Mouse (Mus musculus): ENCODE results near the gene Ndufaf3. TPM values are rescaled to one million over a fixed set of nuclear protein-coding genes. Genes with fewer than 3 reads are reported as not detected.
A peak's percentile ranks its signal among the peaks of the same experiment; 100 is the strongest.

Gene Ndufaf3
- total and polyA plus RNA-seq, 2 experiments from 2014 or later: 56.9 to 93.8 TPM

GRCm38 (mm10) chr9:108517253-108517930 is 49.8 kb downstream of the Ndufaf3 start:
- H3K4me1 ChIP-seq (ENCODE audit: insufficient read depth, low read length): peaks cover 15% of the 10 kb centered on the region; the same call in 1 of the 2 replicates
- DNase-seq (ENCODE audit: low spot score) (peak; percentile 92), ATAC-seq (ENCODE audit: low FRiP score) (peak; percentile 76)
- H3K4me3 ChIP-seq (ENCODE audit: low read depth, low read length): peak overlapping the region; percentile 93
- WGBS: 2% methylated on average over 68 of the region's 95 CpGs
- H3K9me3 ChIP-seq (ENCODE audit: low read length): no peaks in the 10 kb centered on the region
- peak overlapping the region; percentile 86 for H3K9ac ChIP-seq (replicated peaks; ENCODE audit: low read length, poor library complexity, severe bottlenecking)
- no peak for TF ChIP-seq CTCF (IDR thresholded peaks at IDR 0.05)
- peak overlapping the region; percentile 66 for H3K4me2 ChIP-seq (ENCODE audit: low read depth, low read length, poor library complexity, severe bottlenecking)
- H3K27me3 ChIP-seq (ENCODE audit: insufficient read depth, low read length): no peaks in the 10 kb centered on the region
- H3K36me3 ChIP-seq (ENCODE audit: insufficient read depth, low read length): peaks cover 24% of the 10 kb centered on the region
- peak overlapping the region; percentile 99 for H3K27ac ChIP-seq (ENCODE audit: low read depth, low read length)

- Histone ChIP-seq H3K4me3 (ENCODE audit: low read depth, low read length) (peak within 1 kb of the TSS; percentile 93), H3K4me1 (ENCODE audit: insufficient read depth, low read length) (peaks cover 15% of the 10 kb centered on the region; the same call in 1 of the 2 replicates), H3K27me3 (ENCODE audit: insufficient read depth, low read length) (no peaks in the 10 kb centered on the region), H3K4me2 (ENCODE audit: low read depth, low read length, poor library complexity, severe bottlenecking) (peak within 1 kb of the TSS; percentile 66), H3K9me3 (ENCODE audit: low read length) (no peaks in the 10 kb centered on the region), H3K27ac (ENCODE audit: low read depth, low read length) (peak within 1 kb of the TSS; percentile 99), H3K9ac (replicated peaks; ENCODE audit: low read length, poor library complexity, severe bottlenecking) (peak within 1 kb of the TSS; percentile 86), H3K36me3 (ENCODE audit: insufficient read depth, low read length) (peaks cover 32% of the 10 kb centered on the region)
- ATAC-seq (ENCODE audit: low FRiP score): peak; percentile 95
- peak; percentile 99 for DNase-seq (ENCODE audit: low spot score)
- under 1% methylated on average over 49 of the region's 55 CpGs for WGBS
- TF ChIP-seq CTCF (IDR thresholded peaks at IDR 0.05): peak; percentile 31
Measured at GRCm38 (mm10) chr9:108516380-108517251, 50.6 kb downstream of the Ndufaf3 start, which contains the start of gene Qrich1. Qrich1 (plus strand) TSS chr9:108516806.

MicroRNA genes within 50 kb of the gene (microRNA counts, 519-probe panel; counts per million panel counts)
- 3,794 counts per million, percentile 79 among the panel's probes with 10 or more counts for microRNA mmu-miR-191
- 2,067 counts per million, percentile 65 among the panel's probes with 10 or more counts for microRNA mmu-miR-425

Small RNAs within 50 kb of the gene (microRNA-seq; reads per million reads assigned to microRNA genes)
- gene Gm24083 (ENCODE audit: borderline number of aligned reads) (not detected), gene Mir191 (ENCODE audit: borderline number of aligned reads) (not detected), gene Mir425 (ENCODE audit: borderline number of aligned reads) (1,230 reads per million, percentile 77 among the genes with 10 or more reads in this experiment)

Other genes starting within 250 kb of the Ndufaf3 start
- gene Gpx1, start 228.5 kb downstream of the Ndufaf3 start, total RNA-seq (2014; rRNA removed): 225 and 226 TPM in 2 replicates
- gene Gpx1, start 228.5 kb downstream of the Ndufaf3 start, polyA plus RNA-seq (2015; fragmentation: Nextera tagmentation; extraction: Ambion mirVana): 430 and 447 TPM in 2 replicates
- gene Usp4, start 219.6 kb downstream of the Ndufaf3 start, total RNA-seq (2014; rRNA removed): 114 and 132 TPM in 2 replicates
- gene Usp4, start 219.6 kb downstream of the Ndufaf3 start, polyA plus RNA-seq (2015; fragmentation: Nextera tagmentation; extraction: Ambion mirVana): 102 and 106 TPM in 2 replicates
- gene 1700102P08Rik, start 174.6 kb downstream of the Ndufaf3 start, total RNA-seq (2014; rRNA removed): 2.1 and 3.0 TPM in 2 replicates
- 0.99 and 1.4 TPM in 2 replicates for gene 1700102P08Rik, start 174.6 kb downstream of the Ndufaf3 start, polyA plus RNA-seq (2015; fragmentation: Nextera tagmentation; extraction: Ambion mirVana)
- 1.5 and 2.0 TPM in 2 replicates for gene Ccdc36, start 138.9 kb downstream of the Ndufaf3 start, total RNA-seq (2014; rRNA removed)
- 1.9 TPM in 2 replicates for gene Ccdc36, start 138.9 kb downstream of the Ndufaf3 start, polyA plus RNA-seq (2015; fragmentation: Nextera tagmentation; extraction: Ambion mirVana)
- not detected in 2 replicates for gene BC048562, start 131.0 kb downstream of the Ndufaf3 start, total RNA-seq (2014; rRNA removed)
- gene BC048562, start 131.0 kb downstream of the Ndufaf3 start, polyA plus RNA-seq (2015; fragmentation: Nextera tagmentation; extraction: Ambion mirVana): not detected in 2 replicates
- gene Ccdc71, start 106.9 kb downstream of the Ndufaf3 start, total RNA-seq (2014; rRNA removed): 37.3 and 39.8 TPM in 2 replicates
- gene Ccdc71, start 106.9 kb downstream of the Ndufaf3 start, polyA plus RNA-seq (2015; fragmentation: Nextera tagmentation; extraction: Ambion mirVana): 56.8 and 61.2 TPM in 2 replicates
- gene Klhdc8b, start 105.9 kb downstream of the Ndufaf3 start, total RNA-seq (2014; rRNA removed): 82.4 and 86.3 TPM in 2 replicates
- gene Klhdc8b, start 105.9 kb downstream of the Ndufaf3 start, polyA plus RNA-seq (2015; fragmentation: Nextera tagmentation; extraction: Ambion mirVana): 56.1 and 59.2 TPM in 2 replicates
- 56.5 and 169 TPM in 2 replicates for gene Lamb2, start 87.7 kb downstream of the Ndufaf3 start, total RNA-seq (2014; rRNA removed)
- gene Lamb2, start 87.7 kb downstream of the Ndufaf3 start, polyA plus RNA-seq (2015; fragmentation: Nextera tagmentation; extraction: Ambion mirVana): 15.8 and 18.5 TPM in 2 replicates
- 86.5 and 113 TPM in 2 replicates for gene Usp19, start 76.8 kb downstream of the Ndufaf3 start, total RNA-seq (2014; rRNA removed)
- gene Usp19, start 76.8 kb downstream of the Ndufaf3 start, polyA plus RNA-seq (2015; fragmentation: Nextera tagmentation; extraction: Ambion mirVana): 48.2 and 50.7 TPM in 2 replicates
- gene Qars, start 59.7 kb downstream of the Ndufaf3 start, total RNA-seq (2014; rRNA removed): 107 and 146 TPM in 2 replicates
- gene Qars, start 59.7 kb downstream of the Ndufaf3 start, polyA plus RNA-seq (2015; fragmentation: Nextera tagmentation; extraction: Ambion mirVana): 62.0 and 62.6 TPM in 2 replicates
- 240 and 284 TPM in 2 replicates for gene Qrich1, start 50.6 kb downstream of the Ndufaf3 start, total RNA-seq (2014; rRNA removed)
- gene Qrich1, start 50.6 kb downstream of the Ndufaf3 start, polyA plus RNA-seq (2015; fragmentation: Nextera tagmentation; extraction: Ambion mirVana): 103 and 109 TPM in 2 replicates
- gene Impdh2, start 7.1 kb downstream of the Ndufaf3 start, total RNA-seq (2014; rRNA removed): 81.3 and 81.7 TPM in 2 replicates
- 93.7 and 96.6 TPM in 2 replicates for gene Impdh2, start 7.1 kb downstream of the Ndufaf3 start, polyA plus RNA-seq (2015; fragmentation: Nextera tagmentation; extraction: Ambion mirVana)
- gene Dalrd3, start 2.5 kb upstream of the Ndufaf3 start, total RNA-seq (2014; rRNA removed): 98.3 and 119 TPM in 2 replicates
- 310 and 313 TPM in 2 replicates for gene Dalrd3, start 2.5 kb upstream of the Ndufaf3 start, polyA plus RNA-seq (2015; fragmentation: Nextera tagmentation; extraction: Ambion mirVana)
- gene Wdr6, start 11.3 kb upstream of the Ndufaf3 start, total RNA-seq (2014; rRNA removed): 610 and 628 TPM in 2 replicates
- gene Wdr6, start 11.3 kb upstream of the Ndufaf3 start, polyA plus RNA-seq (2015; fragmentation: Nextera tagmentation; extraction: Ambion mirVana): 378 and 391 TPM in 2 replicates
- 51.7 and 65.8 TPM in 2 replicates for gene P4htm, start 30.2 kb upstream of the Ndufaf3 start, total RNA-seq (2014; rRNA removed)
- 48.7 and 53.5 TPM in 2 replicates for gene P4htm, start 30.2 kb upstream of the Ndufaf3 start, polyA plus RNA-seq (2015; fragmentation: Nextera tagmentation; extraction: Ambion mirVana)
- gene Arih2, start 82.0 kb upstream of the Ndufaf3 start, total RNA-seq (2014; rRNA removed): 43.1 and 61.9 TPM in 2 replicates
- 36.7 and 37.3 TPM in 2 replicates for gene Arih2, start 82.0 kb upstream of the Ndufaf3 start, polyA plus RNA-seq (2015; fragmentation: Nextera tagmentation; extraction: Ambion mirVana)
- 32.5 and 50.8 TPM in 2 replicates for gene Slc25a20, start 94.7 kb upstream of the Ndufaf3 start, total RNA-seq (2014; rRNA removed)
- gene Slc25a20, start 94.7 kb upstream of the Ndufaf3 start, polyA plus RNA-seq (2015; fragmentation: Nextera tagmentation; extraction: Ambion mirVana): 44.4 and 45.4 TPM in 2 replicates
- gene Prkar2a, start 121.9 kb upstream of the Ndufaf3 start, total RNA-seq (2014; rRNA removed): 107 and 137 TPM in 2 replicates
- gene Prkar2a, start 121.9 kb upstream of the Ndufaf3 start, polyA plus RNA-seq (2015; fragmentation: Nextera tagmentation; extraction: Ambion mirVana): 44.8 and 49.7 TPM in 2 replicates
- gene Ip6k2, start 216.4 kb upstream of the Ndufaf3 start, total RNA-seq (2014; rRNA removed): 126 and 138 TPM in 2 replicates
- gene Ip6k2, start 216.4 kb upstream of the Ndufaf3 start, polyA plus RNA-seq (2015; fragmentation: Nextera tagmentation; extraction: Ambion mirVana): 228 and 230 TPM in 2 replicates
- 30.1 and 83.4 TPM in 2 replicates for gene Nckipsd, start 240.9 kb upstream of the Ndufaf3 start, total RNA-seq (2014; rRNA removed)
- gene Nckipsd, start 240.9 kb upstream of the Ndufaf3 start, polyA plus RNA-seq (2015; fragmentation: Nextera tagmentation; extraction: Ambion mirVana): 25.7 and 32.5 TPM in 2 replicates